Comparison of ENCODE assay signal across 10 mouse cellular contexts in the genomic region with DNA sequence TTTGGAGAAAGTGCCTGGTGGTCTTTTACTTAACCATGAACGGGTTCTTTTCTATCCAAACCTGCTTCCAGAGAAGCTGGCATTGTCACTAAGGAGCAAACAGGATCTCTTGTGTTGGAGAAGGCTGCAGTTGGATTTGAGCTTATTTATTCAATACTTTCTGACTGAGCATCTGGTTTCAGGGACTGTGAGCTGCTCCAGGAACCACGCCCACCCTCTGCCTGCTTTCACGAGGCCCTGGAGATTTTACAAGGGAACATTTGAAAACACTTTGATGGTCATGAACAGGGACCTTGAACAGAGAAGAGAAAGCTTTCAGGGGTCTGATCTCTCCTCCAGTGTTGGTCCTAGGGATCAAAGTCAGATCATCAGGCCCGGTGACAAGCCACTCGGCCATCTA.
DNase-seq lines count a peak whose midpoint lies in the region; ATAC-seq and TF ChIP-seq lines count a peak whose summit lies in the region.
"Had no signal": no experiment of that assay in that cellular context is flagged by ENCODE, and none has a peak within 500 bp of the region (broad histone marks: within the 10 kb centered on the region; RNA-seq: fewer than 3 reads in every experiment).

No protein-coding gene starts in this region.

- no peaks in the 10 kb centered on the region for H3K9me3 ChIP-seq in heart, embryonic 12.5 days (replicated peaks)
- H3K9me3 ChIP-seq in liver, embryonic 11.5 days (ENCODE audit: control insufficient read depth, low read length) = no peaks in the 10 kb centered on the region
- H3K9me3 ChIP-seq in stomach, postnatal 0 days (ENCODE audit: control insufficient read depth, low read length) = no peaks in the 10 kb centered on the region
- H3K9me3 ChIP-seq: forebrain, embryonic 12.5 days had no signal

- no peak overlapping the region for H3K4me2 ChIP-seq in heart, embryonic 12.5 days
- no peak overlapping the region; the same call in 1 of the 2 replicates for H3K4me2 ChIP-seq in liver, embryonic 11.5 days
- H3K4me2 ChIP-seq in stomach, postnatal 0 days (replicated peaks; ENCODE audit: low read depth) = no peak overlapping the region
- H3K4me2 ChIP-seq: forebrain, embryonic 12.5 days had no signal

- TF ChIP-seq EP300 in stomach, postnatal 0 days (optimal IDR thresholded peaks at IDR 0.05) = no peak

- H3K4me3 ChIP-seq in heart, embryonic 12.5 days = no peak overlapping the region
- no peak overlapping the region for H3K4me3 ChIP-seq in liver, embryonic 11.5 days (ENCODE audit: low read depth, low read length)
- no peak overlapping the region for H3K4me3 ChIP-seq in stomach, postnatal 0 days (ENCODE audit: low read depth, low read length)
- no peak overlapping the region for H3K4me3 ChIP-seq in cerebellum, adult 2 months (replicated peaks; ENCODE audit: insufficient read depth, low read depth, low read length)
- H3K4me3 ChIP-seq: forebrain, embryonic 12.5 days had no signal

- TF ChIP-seq CTCF in stomach, postnatal 0 days (IDR thresholded peaks at IDR 0.05; ENCODE audit: low read depth) = no peak
- no peak for TF ChIP-seq CTCF in cerebellum, adult 2 months (IDR thresholded peaks at IDR 0.05; ENCODE audit: borderline replicate concordance, insufficient read depth, low read depth, low read length)

- peak; percentile 97 for DNase-seq in heart, adult 11 months
- peak; percentile 20 for DNase-seq in ZHBTc4 (ENCODE audit: low read depth, low spot score)
- DNase-seq in heart, adult 9 months (ENCODE audit: low spot score in 2 of 2) = peak; percentile 63 to 74
- no peak for DNase-seq in liver, embryonic 11.5 days (ENCODE audit: low spot score)
- DNase-seq in stomach, postnatal 0 days (ENCODE audit: low spot score) = no peak
- no peak for DNase-seq in spleen, postnatal 36 days (ENCODE audit: low spot score in 2 of 2)
- no peak for DNase-seq in cerebellum, adult 2 months

- no peaks in the 10 kb centered on the region; the same call in 1 of the 2 replicates for H3K4me1 ChIP-seq in heart, embryonic 12.5 days (replicated peaks)
- H3K4me1 ChIP-seq in liver, embryonic 11.5 days (replicated peaks; ENCODE audit: control insufficient read depth, insufficient read depth, low read length) = peaks cover 30% of the 10 kb centered on the region
- H3K4me1 ChIP-seq in stomach, postnatal 0 days (replicated peaks; ENCODE audit: control insufficient read depth, insufficient read depth) = no peaks in the 10 kb centered on the region
- H3K4me1 ChIP-seq in cerebellum, adult 2 months (ENCODE audit: control insufficient read depth, insufficient read depth, low read length) = 0 out of 2 replicates have a peak, but pooled peaks cover 3% of the 10 kb centered on the region

- 68% methylated on average over 5 of the region's 5 CpGs for WGBS in heart, embryonic 12.5 days
- 66% methylated on average over 5 of the region's 5 CpGs for WGBS in liver, embryonic 11.5 days
- 59% methylated on average over 5 of the region's 5 CpGs for WGBS in stomach, postnatal 0 days
- 74% methylated on average over 5 of the region's 5 CpGs for WGBS in cerebellum, adult 2 months

- no peak overlapping the region for H3K9ac ChIP-seq in heart, embryonic 12.5 days
- peak overlapping the region; percentile 5 for H3K9ac ChIP-seq in liver, embryonic 11.5 days (ENCODE audit: low read depth, low read length)
- no peak overlapping the region for H3K9ac ChIP-seq in stomach, postnatal 0 days (ENCODE audit: low read length)
- H3K9ac ChIP-seq: forebrain, embryonic 12.5 days had no signal

- peaks cover 4% of the 10 kb centered on the region for H3K27me3 ChIP-seq in heart, embryonic 12.5 days (replicated peaks)
- H3K27me3 ChIP-seq in liver, embryonic 11.5 days (replicated peaks; ENCODE audit: control insufficient read depth, insufficient read depth, low read length) = no peaks in the 10 kb centered on the region
- no peaks in the 10 kb centered on the region for H3K27me3 ChIP-seq in stomach, postnatal 0 days (ENCODE audit: control insufficient read depth, insufficient read depth, low read length)
- no peaks in the 10 kb centered on the region for H3K27me3 ChIP-seq in cerebellum, adult 2 months (ENCODE audit: control insufficient read depth, insufficient read depth, low read length)
- H3K27me3 ChIP-seq: forebrain, embryonic 12.5 days had no signal

- TF ChIP-seq POLR2A in cerebellum, adult 2 months (IDR thresholded peaks at IDR 0.05; ENCODE audit: borderline replicate concordance, insufficient read depth, low read length) = no peak

- no peak overlapping the region for H3K27ac ChIP-seq in heart, embryonic 12.5 days (ENCODE audit: poor library complexity, severe bottlenecking)
- H3K27ac ChIP-seq in liver, embryonic 11.5 days (ENCODE audit: low read depth, low read length) = peak overlapping the region; percentile 79
- H3K27ac ChIP-seq in stomach, postnatal 0 days (replicated peaks) = no peak overlapping the region
- no peak overlapping the region for H3K27ac ChIP-seq in cerebellum, adult 2 months (ENCODE audit: insufficient read depth, low read length)
- H3K27ac ChIP-seq: forebrain, embryonic 12.5 days; macrophage had no signal

- no peaks in the 10 kb centered on the region for H3K36me3 ChIP-seq in heart, embryonic 12.5 days
- no peaks in the 10 kb centered on the region for H3K36me3 ChIP-seq in liver, embryonic 11.5 days (ENCODE audit: control insufficient read depth, insufficient read depth, low read length)
- no peaks in the 10 kb centered on the region for H3K36me3 ChIP-seq in stomach, postnatal 0 days (ENCODE audit: control insufficient read depth, insufficient read depth, low read length)
- H3K36me3 ChIP-seq: forebrain, embryonic 12.5 days had no signal

- no peak for ATAC-seq in heart, embryonic 12.5 days (ENCODE audit: insufficient number of reproducible peaks, low FRiP score)
- ATAC-seq in liver, embryonic 11.5 days (replicated peaks; ENCODE audit: low FRiP score) = no peak
- no peak for ATAC-seq in stomach, postnatal 0 days (ENCODE audit: low FRiP score, low TSS enrichment)

Comparison
In these comparisons a context has a peak if more than half of its experiments do, and no peak if none do; other contexts are left out.
1. DNase-seq: peak in heart, adult 11 months (single experiment), ZHBTc4 (single experiment) and heart, adult 9 months (2 of 2); none in liver, embryonic 11.5 days (single experiment), stomach, postnatal 0 days (single experiment), spleen, postnatal 36 days (0 of 2) and cerebellum, adult 2 months (0 of 2).